Mouse (Mus musculus) embryonic facial prominence, embryonic 14.5 days (tissue): Measurements from ENCODE around the gene Gm13304. TPM values are rescaled to one million over a fixed set of nuclear protein-coding genes. Genes with fewer than 3 reads are reported as not detected.
"Not testable (repeated sequence)": the region's sequence is repeated elsewhere in the genome, so short reads cannot be mapped to it uniquely, and the experiment has no call there.

Experiments used
- ATAC-seq: fragments of 200-750 bp; cut with Nextera tagmentation; 2 replicates; pipeline ENCODE4 v1.8.0; 2017; ENCODE audit warnings: low read depth, moderate number of reproducible peaks, moderate TSS enrichment
- DNase-seq: peaks from one replicate; pipeline ENCODE4 v3.0.0-alpha.2; 2015; ENCODE audit warnings: low spot score
- H3K27ac ChIP-seq: fragments of 300-500 bp; sonication (generic); replicated peaks from 2 replicates; pipeline ENCODE4 v1.5.1; 2014; ENCODE audit warnings: low read depth, mild to moderate bottlenecking, low read length, moderate library complexity
- H3K27me3 ChIP-seq: fragments of 300-500 bp; sonication (generic); replicated peaks from 2 replicates; pipeline ENCODE4 v1.6.1; 2014; ENCODE audit warnings: low read length; ENCODE audit not compliant: control insufficient read depth, insufficient read depth
- H3K36me3 ChIP-seq: fragments of 300-500 bp; sonication (generic); 2 replicates; pipeline ENCODE4 v1.6.1; 2014; ENCODE audit warnings: low read length, mixed read lengths; ENCODE audit not compliant: control insufficient read depth, insufficient read depth
- H3K4me1 ChIP-seq: fragments of 300-500 bp; sonication (generic); 2 replicates; pipeline ENCODE4 v1.6.1; 2014; ENCODE audit warnings: antibody characterized with exemption, low read length; ENCODE audit not compliant: control insufficient read depth, insufficient read depth
- H3K4me2 ChIP-seq: fragments of 300-500 bp; sonication (generic); 2 replicates; pipeline ENCODE4 v1.6.1; 2014; ENCODE audit warnings: low read depth, mild to moderate bottlenecking, low read length, moderate library complexity, mixed read lengths
- H3K4me3 ChIP-seq: fragments of 300-500 bp; sonication (generic); 2 replicates; pipeline ENCODE4 v1.5.1; 2014; ENCODE audit warnings: low read depth, mild to moderate bottlenecking, low read length
- H3K9ac ChIP-seq: fragments of 300-500 bp; sonication (generic); 2 replicates; pipeline ENCODE4 v1.6.1; 2014; ENCODE audit warnings: low read depth, mild to moderate bottlenecking, low read length, moderate library complexity, mixed read lengths
- H3K9me3 ChIP-seq: fragments of 300-500 bp; sonication (generic); 2 replicates; pipeline ENCODE4 v1.6.1; 2016; ENCODE audit warnings: low read length; ENCODE audit not compliant: control insufficient read depth
- WGBS: fragments of 180-500 bp; shearing (Covaris S2); extraction: QIAGEN DNeasy Blood & Tissue Kit; methylation state at CpG from one replicate; pipeline ENCODE4 v1.1.7; 2014; 5-methylcytosine and 5-hydroxymethylcytosine counted together
- polyA plus RNA-seq: library from polyadenylated mRNA; unstranded; fragments of >200 nt; fragmentation: Nextera tagmentation; extraction: Ambion mirVana; gene quantifications from 2 replicates; pipeline ENCODE4 v1.2.1, GENCODE M21; 2014

The Gm13304 gene
- polyA plus RNA-seq: 0.43 TPM in 1 of 2 replicates, not detected in the other

DNA sequence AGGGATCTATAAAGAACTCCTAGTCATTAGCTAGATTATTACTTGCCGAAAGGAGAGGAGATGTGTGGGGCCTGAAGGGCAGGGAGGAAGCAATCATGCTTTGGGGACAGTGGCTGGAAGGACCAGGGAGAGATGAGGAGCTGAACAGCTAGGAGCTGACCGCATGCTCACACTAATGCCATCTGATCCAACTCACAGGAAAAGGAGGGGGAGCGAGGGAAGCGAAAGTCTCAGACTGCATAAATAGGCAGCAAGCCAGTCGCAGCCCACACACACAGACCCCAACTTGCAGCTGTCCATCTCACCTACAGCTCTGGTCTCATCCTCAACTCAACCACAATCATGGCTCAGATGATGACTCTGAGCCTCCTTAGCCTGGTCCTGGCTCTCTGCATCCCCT, at the start of gene Gm13304:
Gene Gm13304 (plus strand): TSS at position 301 of the 400 bp plus-strand sequence.
- not testable (repeated sequence) for DNase-seq, ATAC-seq, H3K4me1 ChIP-seq, H3K27me3 ChIP-seq, H3K27ac ChIP-seq, H3K4me3 ChIP-seq, H3K36me3 ChIP-seq, H3K9ac ChIP-seq, H3K9me3 ChIP-seq, H3K4me2 ChIP-seq
- no CpG with 5 or more reads among the region's 5 CpGs for whole genome bisulfite sequencing

DNA sequence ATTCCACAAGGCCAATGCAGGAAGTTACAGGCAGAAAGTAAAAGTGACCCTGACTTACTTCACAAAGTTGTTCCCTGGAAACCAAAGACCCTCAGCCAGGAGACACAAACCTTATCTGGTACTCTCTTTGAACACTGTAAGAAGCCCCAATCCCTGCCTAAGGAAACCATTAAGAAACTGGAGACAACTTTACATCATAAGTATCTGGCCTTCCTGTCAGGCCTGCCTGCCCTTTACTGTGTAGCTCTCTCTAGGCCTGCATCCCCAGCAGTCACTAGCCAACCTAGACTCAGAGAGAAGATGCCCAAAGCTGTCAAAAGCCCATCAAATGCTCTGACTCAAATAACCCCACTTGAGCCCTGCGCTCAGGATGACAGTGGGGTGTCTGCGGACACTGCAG, 23.7 kb upstream of the Gm13304 start, which contains the start of gene Gm3893:
Gene Gm3893 (plus strand): TSS at position 301 of the 400 bp plus-strand sequence.
- not testable (repeated sequence) for H3K4me2 ChIP-seq, H3K36me3 ChIP-seq, H3K9me3 ChIP-seq, H3K27me3 ChIP-seq, ATAC-seq, H3K4me3 ChIP-seq, DNase-seq, H3K9ac ChIP-seq, H3K4me1 ChIP-seq, H3K27ac ChIP-seq
- WGBS: no CpG with 5 or more reads among the region's 2 CpGs

DNA sequence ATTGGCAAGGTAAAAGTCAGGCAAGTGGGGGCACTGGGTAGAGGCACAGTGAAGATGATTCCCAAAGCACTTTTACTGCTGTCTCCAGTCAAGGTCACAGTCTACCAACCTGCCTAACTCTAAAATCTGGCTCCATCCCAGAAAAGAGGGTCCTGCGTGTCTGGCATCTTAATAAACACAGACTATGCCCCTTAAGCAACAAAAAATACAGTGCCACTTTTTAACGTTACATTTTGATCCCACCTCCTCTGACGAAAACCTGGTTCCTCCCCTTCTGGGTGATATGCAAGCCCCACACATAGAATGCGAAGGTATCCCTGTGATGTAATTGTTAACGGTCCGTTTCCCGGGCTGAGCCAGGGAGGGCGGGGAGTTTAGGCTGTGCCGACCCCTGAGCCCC, 38.5 kb downstream of the Gm13304 start, which contains the start of gene Gm13306:
Gene Gm13306 (plus strand): TSS at position 301 of the 400 bp plus-strand sequence.
- H3K4me3 ChIP-seq, DNase-seq, H3K4me2 ChIP-seq, H3K9me3 ChIP-seq, ATAC-seq, H3K4me1 ChIP-seq, H3K36me3 ChIP-seq, H3K27ac ChIP-seq, H3K27me3 ChIP-seq, H3K9ac ChIP-seq: not testable (repeated sequence)
- no CpG with 5 or more reads among the region's 9 CpGs for WGBS

Other genes starting within 250 kb of the Gm13304 start
- 53.6 TPM in 1 of 2 replicates, not detected in the other for gene Gm21541, start 211.2 kb upstream of the Gm13304 start, polyA plus RNA-seq
- gene Gm20878, start 173.2 kb upstream of the Gm13304 start, polyA plus RNA-seq: 1.2 and 2.1 TPM in 2 replicates
- gene Fam205a4, start 148.8 kb upstream of the Gm13304 start, polyA plus RNA-seq: 0.53 and 0.64 TPM in 2 replicates
- gene Gm21093, start 80.1 kb upstream of the Gm13304 start, polyA plus RNA-seq: not detected in 2 replicates
- gene Gm3893, start 23.6 kb upstream of the Gm13304 start, polyA plus RNA-seq: not detected in 2 replicates
- 0.40 TPM in 1 of 2 replicates, not detected in the other for gene Gm13306, start 38.6 kb downstream of the Gm13304 start, polyA plus RNA-seq
- 0.51 and 0.80 TPM in 2 replicates for gene Gm13305, start 53.8 kb downstream of the Gm13304 start, polyA plus RNA-seq
- gene Gm10600, start 125.8 kb downstream of the Gm13304 start, polyA plus RNA-seq: not detected in 2 replicates
- gene Ccl21b, start 140.9 kb downstream of the Gm13304 start, polyA plus RNA-seq: 2.3 TPM in 1 of 2 replicates, not detected in the other
- gene Gm21953, start 179.4 kb downstream of the Gm13304 start, polyA plus RNA-seq: not detected in 2 replicates
- not detected in 2 replicates for gene Fam205a3, start 203.5 kb downstream of the Gm13304 start, polyA plus RNA-seq